Mouse (Mus musculus): ENCODE data around the gene Zic1. TPM values are rescaled to one million over a fixed set of nuclear protein-coding genes. Genes with fewer than 3 reads are reported as not detected.
A peak's percentile ranks its signal among the peaks of the same experiment; 100 is the strongest.

Gene Zic1
- polyA plus RNA-seq, 1 experiment from 2014 or later: 16.5 TPM

DNA sequence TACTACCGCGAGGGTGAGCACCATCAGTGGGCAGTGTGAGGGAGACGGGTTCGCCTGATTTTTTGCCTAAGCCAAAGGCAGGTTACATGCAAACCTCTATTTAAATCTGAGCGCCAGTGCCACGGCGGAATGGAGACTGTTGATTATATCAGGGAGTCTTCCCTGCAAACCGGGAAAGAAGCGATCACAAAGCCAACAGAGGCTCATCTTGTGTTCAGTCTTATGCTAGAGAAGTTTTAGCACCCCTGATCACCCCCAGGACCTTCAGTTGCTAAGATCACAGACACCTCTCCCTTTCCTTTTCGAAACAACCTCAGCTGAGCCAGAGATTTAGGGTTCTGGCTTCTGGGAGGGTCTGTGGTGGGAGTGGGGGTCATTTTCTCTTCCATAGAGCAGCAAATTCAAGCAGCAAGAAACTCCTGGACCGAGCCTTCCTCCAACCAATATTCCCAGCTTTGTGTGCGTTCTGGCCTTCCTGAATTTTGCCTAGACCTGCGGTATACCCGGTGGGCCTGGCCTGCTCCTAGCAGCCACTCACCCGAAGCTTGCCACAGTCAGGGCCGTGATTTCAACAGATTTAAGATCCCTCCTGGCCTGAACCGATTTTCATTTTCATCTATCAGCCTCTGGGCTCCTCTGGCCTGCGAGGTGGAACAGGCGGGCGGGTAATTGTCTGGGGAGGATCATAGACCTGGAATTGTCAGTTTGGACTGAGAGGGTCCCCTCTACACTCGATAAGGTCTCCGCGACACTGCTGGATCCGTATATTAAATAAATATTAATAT is 17.1 kb upstream of the Zic1 start:
- peaks cover 85% of the 10 kb centered on the region for H3K27me3 ChIP-seq
- H3K9me3 ChIP-seq: no peaks in the 10 kb centered on the region
- WGBS: 3% methylated on average over 24 of the region's 24 CpGs

GRCm38 (mm10) chr9:91382111-91382379 is 16.4 kb upstream of the Zic1 start:
- peak overlapping the region; percentile 51 for H3K4me3 ChIP-seq
- peaks cover 84% of the 10 kb centered on the region for H3K27me3 ChIP-seq
- H3K9me3 ChIP-seq: no peaks in the 10 kb centered on the region
- ATAC-seq (ENCODE audit: low read depth): no peak
- H3K27ac ChIP-seq (replicated peaks): peak overlapping the region; percentile 98
- peak overlapping the region; percentile 82 for H3K9ac ChIP-seq
- peaks cover 55% of the 10 kb centered on the region for H3K4me1 ChIP-seq (replicated peaks)
- H3K4me2 ChIP-seq: peak overlapping the region; percentile 75
- 2% methylated on average over 2 of the region's 2 CpGs for WGBS
- no peaks in the 10 kb centered on the region for H3K36me3 ChIP-seq

More for the DNA sequence above, 17.1 kb upstream of the Zic1 start:
- peak overlapping the region; percentile 98 for H3K27ac ChIP-seq (replicated peaks)
- H3K4me2 ChIP-seq: peak overlapping the region; percentile 75
- peak overlapping the region; percentile 82 for H3K9ac ChIP-seq
- H3K4me1 ChIP-seq (replicated peaks): peaks cover 58% of the 10 kb centered on the region
- ATAC-seq (ENCODE audit: low read depth): no peak
- no peaks in the 10 kb centered on the region for H3K36me3 ChIP-seq
- peak overlapping the region; percentile 51 for H3K4me3 ChIP-seq

DNA sequence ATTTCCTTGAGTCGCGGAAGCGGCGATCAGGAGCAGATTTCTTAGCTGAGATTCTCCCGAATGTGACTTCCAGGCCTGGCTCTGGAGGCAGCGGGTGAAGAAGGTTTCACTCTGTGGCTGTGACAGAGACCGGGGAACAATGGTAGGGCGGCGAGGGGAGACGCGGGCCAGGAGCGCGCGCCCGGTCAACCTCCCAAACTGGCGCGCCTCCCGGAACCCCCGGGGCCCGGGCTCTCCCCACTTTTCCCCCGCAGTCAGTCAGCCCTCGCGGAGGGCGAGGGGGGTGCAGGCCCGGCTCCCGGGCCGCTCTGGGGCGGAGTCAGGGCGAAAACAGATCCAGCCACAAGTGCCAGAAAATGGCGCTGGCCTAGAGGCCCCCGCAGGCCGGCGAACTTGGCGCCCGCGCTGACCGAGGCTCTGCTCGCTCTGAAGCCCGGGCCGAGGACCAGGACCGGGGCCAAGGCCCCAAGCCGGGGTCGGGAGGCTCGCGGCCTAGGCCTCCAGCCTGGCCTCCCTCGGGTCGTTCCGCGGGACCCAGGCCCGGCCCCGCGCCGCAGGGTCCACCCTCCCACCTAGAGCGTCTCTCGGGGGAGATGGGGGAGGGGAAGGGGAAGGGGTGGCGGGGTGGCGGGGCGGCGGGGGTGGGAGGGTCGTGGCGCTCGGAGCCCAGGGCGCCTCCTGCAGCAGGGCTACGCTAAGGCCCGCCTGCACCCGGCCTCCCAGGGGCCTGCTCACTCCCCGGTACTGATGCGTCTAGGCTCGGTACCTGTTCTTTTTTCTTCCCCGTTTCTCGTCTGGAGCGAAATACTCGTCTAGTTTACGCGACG is 15.9 kb upstream of the Zic1 start:
- peak; percentile 42 for ATAC-seq (ENCODE audit: low read depth)
- H3K4me1 ChIP-seq (replicated peaks): peaks cover 58% of the 10 kb centered on the region
- peak overlapping the region; percentile 82 for H3K9ac ChIP-seq
- under 1% methylated on average over 54 of the region's 76 CpGs for WGBS
- no peaks in the 10 kb centered on the region for H3K9me3 ChIP-seq
- H3K4me2 ChIP-seq: peak overlapping the region; percentile 75
- H3K4me3 ChIP-seq: peak overlapping the region; percentile 51
- H3K27ac ChIP-seq (replicated peaks): peak overlapping the region; percentile 98
- H3K27me3 ChIP-seq: peaks cover 86% of the 10 kb centered on the region
- no peaks in the 10 kb centered on the region for H3K36me3 ChIP-seq

DNA sequence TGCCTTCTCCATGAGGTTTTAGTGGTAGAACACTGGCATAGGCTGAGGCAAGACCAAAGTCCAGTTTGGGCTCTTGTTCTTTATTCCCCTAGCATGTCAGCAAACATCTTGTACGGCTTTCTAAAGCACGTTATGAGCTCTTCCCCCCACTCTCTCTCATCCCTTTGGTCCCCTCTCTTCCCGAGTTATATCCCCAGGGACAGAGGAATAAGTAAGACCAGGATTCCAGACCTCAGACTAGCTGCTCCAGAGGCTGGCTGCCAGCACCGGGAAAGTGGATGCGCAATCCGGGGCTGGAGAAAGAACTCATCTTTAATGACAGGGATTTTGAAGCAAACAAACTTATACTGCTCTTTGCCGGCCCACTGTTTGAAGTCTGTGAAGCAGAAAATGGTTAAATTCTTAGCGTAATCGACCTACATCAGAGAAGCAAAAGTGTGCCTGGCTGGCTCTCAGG is 14.9 kb upstream of the Zic1 start:
- peaks cover 86% of the 10 kb centered on the region for H3K27me3 ChIP-seq
- ATAC-seq (ENCODE audit: low read depth): no peak
- peak overlapping the region; percentile 51 for H3K4me3 ChIP-seq
- H3K36me3 ChIP-seq: no peaks in the 10 kb centered on the region
- peaks cover 50% of the 10 kb centered on the region for H3K4me1 ChIP-seq (replicated peaks)
- peak overlapping the region; percentile 82 for H3K9ac ChIP-seq
- peak overlapping the region; percentile 98 for H3K27ac ChIP-seq (replicated peaks)
- peak overlapping the region; percentile 75 for H3K4me2 ChIP-seq
- under 1% methylated on average over 9 of the region's 9 CpGs for WGBS
- H3K9me3 ChIP-seq: no peaks in the 10 kb centered on the region

DNA sequence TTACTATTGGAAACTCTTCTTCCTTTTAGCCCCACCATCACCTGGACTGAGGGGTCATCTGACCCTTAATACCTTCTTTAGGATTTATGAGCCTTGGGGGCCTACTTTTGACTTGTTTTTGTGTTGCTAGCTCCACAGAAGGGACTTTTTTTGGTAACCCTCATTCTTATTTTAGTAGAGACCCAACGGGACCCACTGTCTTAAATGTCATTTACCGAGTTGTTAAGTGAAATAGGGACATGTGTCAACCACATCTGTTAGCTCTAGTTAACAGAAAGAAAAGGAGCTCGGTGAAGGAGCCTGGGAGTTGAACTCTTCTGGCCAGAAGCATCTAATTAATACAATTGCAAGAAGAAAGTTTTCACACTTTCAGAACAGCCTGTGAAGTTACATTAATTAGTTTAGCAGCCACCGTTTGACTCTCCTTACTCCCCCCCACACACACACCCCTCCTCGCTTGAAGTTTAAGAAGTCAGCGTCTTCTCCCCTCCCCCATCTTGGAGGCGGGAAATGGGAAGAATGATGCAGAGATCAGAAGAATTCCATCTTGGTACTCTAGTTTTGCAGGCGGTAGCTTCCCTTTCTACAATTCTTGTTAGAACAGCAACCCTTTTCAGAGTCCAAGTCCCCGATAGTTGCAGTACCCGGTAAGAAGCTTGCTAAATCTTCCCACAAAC is 14.3 kb upstream of the Zic1 start:
- H3K36me3 ChIP-seq: no peaks in the 10 kb centered on the region
- 2% methylated on average over 10 of the region's 10 CpGs for WGBS

GRCm38 (mm10) chr9:91379300-91379635 is 13.7 kb upstream of the Zic1 start:
- Histone ChIP-seq H3K4me3 (peak overlapping the region; percentile 51), H3K4me1 (replicated peaks) (peaks cover 38% of the 10 kb centered on the region), H3K9ac (peak overlapping the region; percentile 82), H3K4me2 (peak overlapping the region; percentile 75), H3K36me3 (no peaks in the 10 kb centered on the region), H3K27ac (replicated peaks) (peak overlapping the region; percentile 98), H3K27me3 (peaks cover 86% of the 10 kb centered on the region), H3K9me3 (no peaks in the 10 kb centered on the region)
- no peak for ATAC-seq (ENCODE audit: low read depth)
- WGBS: 0% methylated on average over 8 of the region's 8 CpGs

More for the DNA sequence above, 14.3 kb upstream of the Zic1 start:
- ATAC-seq (ENCODE audit: low read depth): no peak
- Histone ChIP-seq H3K4me2 (peak overlapping the region; percentile 75), H3K27me3 (peaks cover 85% of the 10 kb centered on the region), H3K27ac (replicated peaks) (peak overlapping the region; percentile 98), H3K4me3 (peak overlapping the region; percentile 51), H3K9me3 (no peaks in the 10 kb centered on the region), H3K9ac (peak overlapping the region; percentile 82), H3K4me1 (replicated peaks) (peaks cover 44% of the 10 kb centered on the region)

- under 1% methylated on average over 48 of the region's 48 CpGs for WGBS
- peak overlapping the region; percentile 51 for H3K4me3 ChIP-seq
- H3K4me1 ChIP-seq (replicated peaks): peaks cover 32% of the 10 kb centered on the region
- H3K9me3 ChIP-seq: no peaks in the 10 kb centered on the region
- peak overlapping the region; percentile 82 for H3K9ac ChIP-seq
- no peaks in the 10 kb centered on the region for H3K36me3 ChIP-seq
- no peak for ATAC-seq (ENCODE audit: low read depth)
- peaks cover 86% of the 10 kb centered on the region for H3K27me3 ChIP-seq
- H3K4me2 ChIP-seq: peak overlapping the region; percentile 75
- peak overlapping the region; percentile 98 for H3K27ac ChIP-seq (replicated peaks)
Measured at GRCm38 (mm10) chr9:91378411-91379299, 13.0 kb upstream of the Zic1 start.

DNA sequence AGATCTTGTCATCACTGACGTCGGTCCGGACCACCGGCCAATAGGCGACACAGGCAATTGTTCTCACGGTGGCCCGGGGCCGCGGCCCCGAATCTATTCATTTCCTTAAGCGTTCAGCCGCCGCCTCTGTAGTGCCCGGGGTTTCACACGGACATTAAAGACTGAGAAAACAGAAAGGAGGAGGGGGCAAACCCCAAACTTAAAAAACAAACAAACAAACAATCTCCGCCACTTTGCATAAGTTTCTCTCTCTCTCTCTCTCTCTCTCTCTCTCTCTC is 12.2 kb upstream of the Zic1 start:
- Histone ChIP-seq H3K27me3 (peaks cover 86% of the 10 kb centered on the region), H3K36me3 (no peaks in the 10 kb centered on the region), H3K9me3 (no peaks in the 10 kb centered on the region), H3K4me3 (peak overlapping the region; percentile 51), H3K9ac (peak overlapping the region; percentile 82), H3K4me1 (replicated peaks) (peaks cover 30% of the 10 kb centered on the region), H3K4me2 (peak overlapping the region; percentile 75), H3K27ac (replicated peaks) (peak overlapping the region; percentile 98)
- ATAC-seq (ENCODE audit: low read depth): peak; percentile 44
- WGBS: under 1% methylated on average over 16 of the region's 16 CpGs

DNA sequence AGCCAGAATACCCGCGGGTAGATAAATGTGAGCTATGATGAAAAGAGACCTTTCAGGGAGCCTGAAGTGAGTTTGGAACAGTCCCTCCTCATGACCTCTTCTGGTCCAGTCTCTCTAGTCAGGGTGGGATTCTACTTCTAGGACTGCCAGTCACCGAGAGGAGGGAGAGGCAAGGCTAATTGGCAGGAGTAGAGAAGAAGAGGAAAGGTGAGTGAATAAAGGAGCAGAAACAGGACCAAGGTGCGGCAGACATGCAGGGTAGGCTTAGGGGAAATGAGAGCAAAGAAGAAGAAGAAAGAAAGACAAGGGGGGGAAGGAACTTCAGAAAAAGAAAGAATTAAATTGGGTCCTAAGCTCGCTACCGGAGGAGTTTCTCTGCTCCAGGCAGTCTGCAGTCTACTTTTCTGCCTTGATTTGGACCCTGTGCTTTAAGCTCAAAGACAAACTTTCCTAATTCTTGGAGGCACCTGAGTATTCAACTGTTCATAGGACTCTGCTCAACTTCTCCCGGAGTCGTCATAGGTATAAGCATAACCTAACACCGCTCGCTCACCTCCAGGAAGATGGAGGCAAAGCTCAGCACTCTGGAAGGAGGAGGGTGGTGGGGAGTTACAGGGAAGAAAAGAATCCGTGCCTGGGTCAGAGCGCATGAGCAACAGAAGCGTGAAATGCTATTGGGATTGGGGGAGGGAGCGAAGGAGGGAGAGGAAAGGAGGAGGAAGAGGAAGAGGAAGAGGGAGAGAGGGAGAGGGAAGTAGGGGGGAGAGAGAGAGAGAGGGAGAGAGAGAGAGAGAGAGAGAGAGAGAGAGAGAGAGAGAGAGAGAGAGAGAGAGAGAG is 11.6 kb upstream of the Zic1 start:
- 5% methylated on average over 14 of the region's 14 CpGs for WGBS
- Histone ChIP-seq H3K27me3 (peaks cover 86% of the 10 kb centered on the region), H3K27ac (replicated peaks) (peak overlapping the region; percentile 98), H3K36me3 (no peaks in the 10 kb centered on the region), H3K4me1 (replicated peaks) (peaks cover 24% of the 10 kb centered on the region), H3K9me3 (no peaks in the 10 kb centered on the region), H3K9ac (peak overlapping the region; percentile 82), H3K4me2 (peak overlapping the region; percentile 75), H3K4me3 (peak overlapping the region; percentile 51)
- ATAC-seq (ENCODE audit: low read depth): peak; percentile 38

GRCm38 (mm10) chr9:91374665-91375064 is 9.1 kb upstream of the Zic1 start:
- Histone ChIP-seq H3K36me3 (no peaks in the 10 kb centered on the region), H3K4me1 (replicated peaks) (peaks cover 31% of the 10 kb centered on the region), H3K27me3 (peaks cover 93% of the 10 kb centered on the region), H3K9ac (peak overlapping the region; percentile 44; the same call in 1 of the 2 replicates), H3K27ac (replicated peaks) (peak overlapping the region; percentile 67), H3K9me3 (no peaks in the 10 kb centered on the region), H3K4me3 (peak overlapping the region; percentile 9), H3K4me2 (peak overlapping the region; percentile 33)
- ATAC-seq (ENCODE audit: low read depth): no peak
- WGBS: 15% methylated on average over 4 of the region's 4 CpGs

All from neural tube, embryonic 13.5 days (tissue).